Mouse (Mus musculus): ENCODE measurements around the gene Myom3. TPM values are rescaled to one million over a fixed set of nuclear protein-coding genes. Genes with fewer than 3 reads are reported as not detected.
A peak's percentile ranks its signal among the peaks of the same experiment; 100 is the strongest.

Myom3 gene
- total RNA-seq, 2 experiments from 2014 or later = 0.96 to 1.4 TPM

DNA sequence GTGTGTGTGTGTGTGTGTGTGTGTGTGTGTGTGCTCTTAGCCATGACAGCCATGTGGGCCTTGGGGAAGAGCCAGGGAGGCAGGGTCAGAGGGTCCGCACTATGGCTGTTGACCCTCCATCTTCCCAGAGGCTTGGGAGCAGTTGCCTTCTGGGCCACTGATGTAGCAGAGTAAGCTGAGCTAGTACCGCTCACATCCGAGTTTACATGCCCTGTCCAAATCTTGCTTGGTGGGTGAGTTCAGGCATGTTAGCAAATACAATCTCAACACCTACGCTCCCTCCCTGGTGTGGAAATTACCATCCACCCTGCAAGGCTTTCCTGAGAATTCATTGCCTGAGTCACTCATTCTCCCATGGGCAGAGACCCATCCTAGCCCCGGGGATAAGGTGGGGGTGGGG, 21.8 kb downstream of the Myom3 start:
- Histone ChIP-seq H3K27ac (no peak overlapping the region), H3K4me3 (no peak overlapping the region)
- DNase-seq (ENCODE audit: extremely low spot score in 1 of 2, low spot score in 2 of 2) = no peak
- intact Hi-C loops (cut with DNase I) = no loop called here
- TF ChIP-seq CTCF (IDR thresholded peaks at IDR 0.05) = no peak

DNA sequence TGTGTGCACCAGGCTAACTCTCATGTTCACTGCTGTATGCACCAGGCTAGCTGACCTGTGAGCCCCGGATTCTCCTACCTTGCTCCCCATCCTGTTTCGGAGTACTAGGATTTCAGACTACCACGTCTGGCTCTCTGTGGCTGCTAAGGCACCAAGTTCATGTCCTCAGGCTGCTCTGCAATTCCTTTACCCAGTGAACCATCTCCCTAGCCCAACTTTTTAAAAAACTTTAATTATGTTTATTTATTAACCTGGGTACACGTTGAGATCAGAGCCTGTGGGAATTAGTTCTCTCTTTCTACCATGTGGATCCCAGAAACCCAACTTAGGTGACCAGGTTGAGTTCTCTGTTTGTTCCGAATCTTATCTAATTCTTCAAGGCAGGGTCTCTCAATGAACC, 27.1 kb downstream of the Myom3 start:
- intact Hi-C loops (cut with DNase I) = no loop called here
- TF ChIP-seq CTCF (IDR thresholded peaks at IDR 0.05) = no peak
- no peak overlapping the region for H3K4me3 ChIP-seq
- no peak for DNase-seq (ENCODE audit: extremely low spot score in 1 of 2, low spot score in 2 of 2)
- H3K27ac ChIP-seq = no peak overlapping the region

DNA sequence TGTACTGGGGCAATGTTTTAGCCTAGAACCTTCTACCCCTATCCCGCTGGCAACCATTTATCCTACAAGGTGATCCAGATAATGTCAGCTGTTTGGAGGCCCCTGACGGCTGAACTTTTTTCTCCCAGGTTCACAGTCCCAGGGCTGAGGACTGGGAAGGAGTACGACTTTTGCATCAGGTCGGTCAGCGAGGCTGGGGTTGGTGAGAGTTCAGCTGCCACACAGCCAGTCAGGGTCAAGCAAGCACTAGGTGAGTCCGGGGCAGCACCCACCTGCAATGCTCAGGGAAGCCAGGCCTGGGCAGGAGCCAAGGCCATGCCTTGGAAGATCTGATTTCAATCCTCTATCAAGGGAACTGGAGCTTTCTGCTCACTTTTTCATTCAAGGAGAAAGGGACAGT, 27.8 kb downstream of the Myom3 start:
- intact Hi-C loops (cut with DNase I) = no loop called here

DNA sequence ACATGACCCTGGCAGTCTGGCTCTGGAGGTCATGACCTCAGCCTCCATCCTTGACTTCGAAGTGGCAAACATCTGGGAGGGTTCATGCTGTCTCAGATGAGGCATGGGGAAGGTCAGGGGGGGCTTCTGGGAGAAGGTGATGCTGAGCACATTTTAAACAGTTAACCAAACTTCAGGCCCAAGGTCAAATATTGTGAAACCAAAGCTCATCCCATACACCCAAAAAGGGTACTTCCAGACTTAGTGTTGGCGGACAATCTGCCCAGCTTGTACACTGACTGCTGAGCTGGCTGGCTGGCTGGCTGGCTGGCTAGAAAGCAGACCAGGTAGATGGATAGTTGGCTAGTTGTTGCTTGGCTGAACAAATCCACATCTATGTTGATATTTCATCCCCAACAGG, 29.6 kb downstream of the Myom3 start:
- no peak for DNase-seq (ENCODE audit: extremely low spot score in 1 of 2, low spot score in 2 of 2)
- H3K27ac ChIP-seq = no peak overlapping the region
- TF ChIP-seq CTCF (IDR thresholded peaks at IDR 0.05) = no peak
- H3K4me3 ChIP-seq = no peak overlapping the region
- intact Hi-C loops (cut with DNase I) = no loop called here

More for the DNA sequence above, 27.8 kb downstream of the Myom3 start:
- Histone ChIP-seq H3K27ac (no peak overlapping the region), H3K4me3 (no peak overlapping the region)
- TF ChIP-seq CTCF (IDR thresholded peaks at IDR 0.05) = no peak
- no peak for DNase-seq (ENCODE audit: extremely low spot score in 1 of 2, low spot score in 2 of 2)

DNA sequence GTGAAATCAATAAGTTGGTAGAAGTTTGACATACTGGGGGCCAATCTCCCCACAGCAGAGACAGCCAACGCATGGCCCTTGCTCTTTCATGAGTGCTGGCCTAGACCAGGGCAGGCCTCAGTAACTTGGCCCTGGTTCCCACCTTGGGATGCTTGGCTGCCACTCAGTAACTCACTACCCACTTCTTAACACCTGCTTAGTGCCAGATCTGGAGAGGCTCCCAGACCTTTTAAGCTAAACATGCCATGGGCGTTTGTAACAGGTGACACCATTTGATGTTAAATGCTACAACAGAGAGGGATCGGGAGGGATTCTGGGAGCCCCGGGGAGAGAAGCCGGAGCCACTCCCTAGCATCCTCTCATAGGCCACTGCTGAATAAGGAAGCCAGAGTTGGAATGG, 33.3 kb downstream of the Myom3 start:
- TF ChIP-seq CTCF (IDR thresholded peaks at IDR 0.05) = no peak
- intact Hi-C loops (cut with DNase I) = no loop called here
- no peak for DNase-seq (ENCODE audit: extremely low spot score in 1 of 2, low spot score in 2 of 2)
- Histone ChIP-seq H3K4me3 (no peak overlapping the region), H3K27ac (no peak overlapping the region)

DNA sequence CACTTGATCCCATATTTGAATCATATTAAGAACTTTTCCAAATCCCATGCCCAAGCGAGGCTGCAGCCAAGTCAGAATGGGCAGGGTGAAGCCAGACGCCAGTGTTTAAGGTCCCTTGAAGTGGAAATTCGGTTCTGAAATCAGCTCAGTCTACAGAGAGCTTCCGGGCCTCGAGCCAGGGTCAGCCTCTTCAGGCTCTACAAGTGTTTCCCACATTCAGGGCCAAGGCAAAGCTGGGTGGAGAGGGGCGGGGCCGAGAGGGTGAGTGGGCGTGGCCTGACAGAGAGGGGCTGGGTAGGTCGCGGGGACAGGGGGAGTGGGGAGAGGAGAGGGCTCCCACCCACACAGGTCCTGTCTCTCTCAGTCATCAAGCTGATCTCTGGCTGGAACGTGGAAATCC, 38.4 kb downstream of the Myom3 start:
- no peak for TF ChIP-seq CTCF (IDR thresholded peaks at IDR 0.05)
- intact Hi-C loops (cut with DNase I) = no loop called here
- peak in 1 of 2 experiments; percentile 19 for DNase-seq (ENCODE audit: extremely low spot score in 1 of 2, low spot score in 2 of 2)
- Histone ChIP-seq H3K4me3 (no peak overlapping the region), H3K27ac (no peak overlapping the region)

DNA sequence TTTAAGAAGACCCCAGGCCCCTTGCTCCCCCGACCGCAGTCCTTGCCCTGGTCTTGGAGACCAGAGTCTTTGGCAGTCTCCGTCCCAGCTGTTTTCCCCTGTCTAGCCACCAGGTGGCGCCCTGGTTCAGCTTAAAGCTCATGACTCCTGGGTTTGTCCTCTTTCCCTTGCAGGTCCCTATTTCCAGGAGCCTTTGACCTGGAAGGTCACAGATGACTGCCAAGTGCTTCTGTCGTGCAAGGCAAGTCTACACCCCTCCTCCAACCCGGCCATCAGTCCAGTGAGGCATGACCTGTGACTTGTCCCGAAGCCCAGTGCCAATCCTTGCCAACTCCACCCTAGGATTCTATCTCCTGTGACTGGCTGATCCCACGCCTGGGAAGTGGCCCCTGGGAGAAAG, 42.0 kb downstream of the Myom3 start:
- H3K4me3 ChIP-seq = no peak overlapping the region
- peak; percentile 99 for TF ChIP-seq CTCF (IDR thresholded peaks at IDR 0.05)
- DNase-seq (ENCODE audit: extremely low spot score in 1 of 2, low spot score in 2 of 2) = peak; percentile 81 to 88
- H3K27ac ChIP-seq = no peak overlapping the region
- intact Hi-C loops (cut with DNase I) = loop anchor here (1.0 kb wide), 2 partner anchors 76 to 119 kb away; partner anchors contain the start of gene Fuca1

DNA sequence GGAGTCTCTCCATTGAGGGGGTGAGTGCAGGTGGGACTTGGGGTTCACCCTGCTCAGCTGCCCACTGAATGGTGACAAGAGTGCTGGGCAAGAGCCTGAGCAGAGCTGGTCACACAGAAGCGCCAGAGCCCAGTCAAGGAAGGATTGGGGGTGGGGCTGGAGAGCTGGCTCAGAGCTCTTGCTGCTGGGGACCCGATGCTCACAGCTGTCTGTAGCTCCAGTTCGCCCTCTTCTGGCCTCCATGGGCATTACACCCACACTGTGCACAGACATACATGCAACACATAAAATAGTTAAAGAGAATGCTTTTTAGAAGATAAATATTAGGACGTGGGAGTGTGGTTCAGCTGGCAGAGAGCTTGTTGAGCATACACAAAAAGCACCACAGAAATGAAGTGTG, 43.8 kb downstream of the Myom3 start:
- DNase-seq (ENCODE audit: extremely low spot score in 1 of 2, low spot score in 2 of 2) = no peak
- peak; percentile 28 for TF ChIP-seq CTCF (IDR thresholded peaks at IDR 0.05)
- Histone ChIP-seq H3K27ac (no peak overlapping the region), H3K4me3 (no peak overlapping the region)
- intact Hi-C loops (cut with DNase I) = no loop called here

DNA sequence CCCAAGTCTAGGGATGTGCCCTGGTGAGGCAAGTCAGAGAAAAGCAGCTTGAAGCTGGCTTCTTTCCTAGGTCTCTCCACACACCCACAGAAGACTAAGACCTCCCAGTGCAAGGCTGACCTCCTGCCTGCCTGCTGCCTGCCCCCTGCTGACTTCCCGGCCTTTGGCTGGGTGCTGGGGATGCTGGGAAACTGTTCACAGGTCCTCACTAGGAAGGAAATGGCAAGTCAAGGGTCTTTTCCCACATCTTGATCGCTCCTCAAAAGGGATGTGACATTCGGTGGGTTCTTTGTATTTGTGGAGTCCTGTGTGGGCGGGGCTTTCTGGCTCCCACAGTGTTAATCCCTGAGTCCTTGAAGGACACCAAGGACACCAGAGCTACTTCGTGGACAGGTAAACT, 44.7 kb downstream of the Myom3 start:
- intact Hi-C loops (cut with DNase I) = no loop called here

DNA sequence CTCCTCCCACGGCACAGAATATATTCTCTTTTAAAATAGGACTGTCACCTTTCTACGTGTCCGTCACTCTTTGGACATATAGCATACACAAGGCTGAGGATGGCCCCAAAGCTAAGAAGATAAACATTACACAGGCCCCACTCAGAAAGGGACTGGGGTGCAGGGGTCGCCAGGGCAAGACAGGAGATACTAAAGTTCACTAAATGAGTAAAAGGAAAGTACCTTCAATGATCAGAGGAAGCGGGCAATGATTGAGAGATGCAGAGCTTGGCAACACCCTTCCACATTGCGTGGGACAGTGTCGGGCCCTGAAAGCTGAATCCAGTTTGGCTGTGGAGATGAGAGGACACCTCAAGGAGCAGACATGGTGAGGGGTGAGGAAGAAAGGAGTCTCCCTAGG, 55.4 kb downstream of the Myom3 start:
- TF ChIP-seq CTCF (IDR thresholded peaks at IDR 0.05) = no peak
- Histone ChIP-seq H3K27ac (no peak overlapping the region), H3K4me3 (no peak overlapping the region)
- no peak for DNase-seq (ENCODE audit: extremely low spot score in 1 of 2, low spot score in 2 of 2)
- intact Hi-C loops (cut with DNase I) = no loop called here

More for the DNA sequence above, 44.7 kb downstream of the Myom3 start:
- H3K27ac ChIP-seq = no peak overlapping the region
- DNase-seq (ENCODE audit: extremely low spot score in 1 of 2, low spot score in 2 of 2) = no peak
- TF ChIP-seq CTCF (IDR thresholded peaks at IDR 0.05) = no peak
- no peak overlapping the region for H3K4me3 ChIP-seq

DNA sequence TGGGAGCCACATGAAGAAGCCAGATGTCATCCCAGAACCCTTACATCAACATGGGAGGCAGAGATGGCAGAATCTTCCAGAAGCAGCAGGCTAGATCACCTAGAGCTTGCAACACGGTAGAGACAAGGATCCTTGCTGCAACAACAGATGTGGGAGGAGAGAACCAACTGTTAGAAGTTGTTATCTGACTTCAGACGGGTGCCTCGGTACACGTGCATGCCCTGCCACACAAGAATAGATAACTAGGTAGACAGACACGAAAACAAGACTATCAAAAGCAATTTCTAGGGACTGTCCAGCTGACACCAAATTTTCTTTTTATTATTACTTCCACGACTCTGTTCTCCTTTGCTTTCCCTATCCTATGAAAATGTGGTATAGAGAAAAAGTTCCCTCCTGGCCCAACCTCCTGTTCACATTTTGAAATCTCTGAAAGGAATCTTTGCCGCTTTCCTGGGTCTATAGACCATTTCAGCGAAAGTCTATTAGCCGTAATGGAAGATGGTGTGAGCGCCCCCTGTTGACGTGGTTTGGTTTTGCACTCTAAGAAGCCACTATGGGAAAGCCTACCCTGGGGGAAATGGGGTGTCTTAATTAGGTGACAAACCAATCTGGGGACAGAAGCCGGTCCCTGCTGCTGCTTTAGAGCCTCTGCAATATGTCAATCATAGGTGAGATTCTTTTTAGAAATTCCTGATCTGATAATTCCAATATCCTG, 57.5 kb downstream of the Myom3 start:
- H3K4me3 ChIP-seq = no peak overlapping the region
- peak; percentile 28 to 37 for DNase-seq (ENCODE audit: extremely low spot score in 1 of 2, low spot score in 2 of 2)
- H3K27ac ChIP-seq = no peak overlapping the region
- intact Hi-C loops (cut with DNase I) = no loop called here
- peak; percentile 69 for TF ChIP-seq CTCF (IDR thresholded peaks at IDR 0.05)

DNA sequence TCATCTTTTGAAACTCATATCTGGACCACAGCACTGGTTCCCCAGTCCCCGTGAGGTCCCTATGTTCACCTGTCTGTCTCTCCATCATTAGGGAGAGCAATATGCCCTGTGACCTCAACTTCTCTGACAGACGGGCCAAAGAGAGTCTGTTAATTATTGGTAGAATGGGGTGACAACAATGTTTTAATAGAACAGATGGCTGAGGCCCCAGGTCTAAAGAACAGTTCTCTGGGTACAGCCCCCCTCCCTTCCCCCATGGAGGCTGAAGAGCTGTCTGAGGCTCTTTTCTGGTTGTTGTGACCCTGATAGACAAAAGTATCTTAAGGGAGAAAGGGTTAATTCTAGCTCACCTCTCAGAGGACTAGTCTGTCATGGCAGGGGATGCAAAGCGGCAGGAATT, 58.9 kb downstream of the Myom3 start:
- intact Hi-C loops (cut with DNase I) = no loop called here
- TF ChIP-seq CTCF (IDR thresholded peaks at IDR 0.05) = no peak
- no peak overlapping the region for H3K27ac ChIP-seq

More for the DNA sequence above, 58.9 kb downstream of the Myom3 start:
- no peak overlapping the region for H3K4me3 ChIP-seq
- no peak for DNase-seq (ENCODE audit: extremely low spot score in 1 of 2, low spot score in 2 of 2)

Data from left cerebral cortex, adult 2 months (tissue).